Mouse (Mus musculus) testis, adult 2 months (tissue): ENCODE measurements around the gene Zfp248.

Experiments used
- CTCF ChIP-seq: fragments of 200-500 bp; IDR thresholded peaks from 2 replicates; pipeline ENCODE4 v1.5.1; 2012; ENCODE audit warnings: low read depth, mild to moderate bottlenecking, inconsistent platforms, low read length, moderate library complexity; ENCODE audit not compliant: control insufficient read depth, insufficient read depth, insufficient replicate concordance
- POLR2A ChIP-seq: fragments of 200-500 bp; IDR thresholded peaks from 2 replicates; pipeline ENCODE4 v1.6.1; 2012; ENCODE audit warnings: low read depth, mild to moderate bottlenecking, inconsistent platforms, low read length, moderate library complexity; ENCODE audit not compliant: control insufficient read depth

DNA sequence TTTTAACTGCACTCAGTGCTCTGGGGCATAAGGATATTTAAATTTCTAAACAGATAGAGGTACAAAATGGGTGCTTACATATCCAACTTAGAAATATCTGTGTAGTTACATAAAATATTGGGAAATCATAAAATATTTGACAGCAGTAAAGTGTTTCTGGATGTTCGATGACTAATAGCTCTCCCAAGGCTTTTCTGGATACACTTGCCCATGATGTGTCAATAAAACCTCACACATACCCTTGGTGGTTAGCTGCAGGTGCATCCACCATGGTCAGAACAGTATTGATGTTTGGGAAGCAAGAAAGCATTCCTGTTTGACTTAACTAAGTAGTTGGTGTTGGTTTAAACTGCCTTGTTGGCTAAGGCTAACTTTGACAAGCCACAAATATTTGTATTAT, 2.4 kb upstream of the Zfp248 start:
- TF ChIP-seq CTCF = no peak
- no peak for TF ChIP-seq POLR2A
